8 mouse cellular contexts compared by ENCODE assay signal in genomic region chr16:19907103-19907502, GRCm38 (mm10).
DNase-seq lines count a peak whose midpoint lies in the region; ATAC-seq and TF ChIP-seq lines count a peak whose summit lies in the region.

No protein-coding gene starts in this region.

- H3K4me3 ChIP-seq in forebrain, embryonic 15.5 days: no peak overlapping the region
- H3K4me3 ChIP-seq in forebrain, embryonic 16.5 days (replicated peaks; ENCODE audit: low read length): no peak overlapping the region
- no peak overlapping the region for H3K4me3 ChIP-seq in midbrain, embryonic 11.5 days (ENCODE audit: low read depth, low read length)
- H3K4me3 ChIP-seq in midbrain, embryonic 10.5 days: no peak overlapping the region
- no peak overlapping the region for H3K4me3 ChIP-seq in hindbrain, postnatal 0 days (ENCODE audit: low read length)

- peak; percentile 89 for DNase-seq in midbrain, embryonic 11.5 days (ENCODE audit: low spot score, missing footprints)
- no peak for DNase-seq in midbrain, embryonic 10.5 days (ENCODE audit: low spot score)
- peak; percentile 30 for DNase-seq in adrenal gland, postnatal 14 days
- peak; percentile 62 for DNase-seq in hindbrain, postnatal 0 days (ENCODE audit: low spot score)
- peak; percentile 43 for DNase-seq in lung, postnatal 25 days (ENCODE audit: low spot score)
- DNase-seq in thymus, postnatal 25 days: peak; percentile 75

- no peak overlapping the region for H3K4me2 ChIP-seq in forebrain, embryonic 15.5 days (replicated peaks)
- H3K4me2 ChIP-seq in forebrain, embryonic 16.5 days (ENCODE audit: low read length): no peak overlapping the region
- H3K4me2 ChIP-seq in midbrain, embryonic 11.5 days: no peak overlapping the region
- no peak overlapping the region for H3K4me2 ChIP-seq in hindbrain, postnatal 0 days (ENCODE audit: low read depth, low read length)

- H3K36me3 ChIP-seq in forebrain, embryonic 15.5 days: no peaks in the 10 kb centered on the region
- no peaks in the 10 kb centered on the region for H3K36me3 ChIP-seq in forebrain, embryonic 16.5 days (ENCODE audit: control insufficient read depth, insufficient read depth)
- H3K36me3 ChIP-seq in midbrain, embryonic 11.5 days (ENCODE audit: control insufficient read depth, insufficient read depth, low read length): no peaks in the 10 kb centered on the region
- no peaks in the 10 kb centered on the region for H3K36me3 ChIP-seq in midbrain, embryonic 10.5 days
- H3K36me3 ChIP-seq in hindbrain, postnatal 0 days (ENCODE audit: insufficient read depth, low read length): no peaks in the 10 kb centered on the region

- 43% methylated on average over 2 of the region's 2 CpGs for WGBS in forebrain, embryonic 15.5 days
- 38% methylated on average over 2 of the region's 2 CpGs for WGBS in forebrain, embryonic 16.5 days
- 40% methylated on average over 2 of the region's 2 CpGs for WGBS in midbrain, embryonic 11.5 days
- 43% methylated on average over 2 of the region's 2 CpGs for WGBS in midbrain, embryonic 10.5 days
- WGBS in hindbrain, postnatal 0 days: 41% methylated on average over 2 of the region's 2 CpGs

- H3K27ac ChIP-seq in forebrain, embryonic 15.5 days (replicated peaks): no peak overlapping the region
- no peak overlapping the region for H3K27ac ChIP-seq in forebrain, embryonic 16.5 days (ENCODE audit: low read length)
- H3K27ac ChIP-seq in midbrain, embryonic 11.5 days (ENCODE audit: low read depth, low read length): no peak overlapping the region
- no peak overlapping the region for H3K27ac ChIP-seq in midbrain, embryonic 10.5 days (replicated peaks)
- no peak overlapping the region for H3K27ac ChIP-seq in hindbrain, postnatal 0 days

- TF ChIP-seq CTCF in hindbrain, postnatal 0 days (IDR thresholded peaks at IDR 0.05; ENCODE audit: low read depth): peak; percentile 77

- ATAC-seq in forebrain, embryonic 15.5 days (replicated peaks): 0 out of 2 replicates have a peak, but pooled peaks have one; percentile 58
- no peak for ATAC-seq in forebrain, embryonic 16.5 days
- ATAC-seq in midbrain, embryonic 11.5 days (ENCODE audit: low FRiP score): no peak
- no peak for ATAC-seq in hindbrain, postnatal 0 days

- H3K4me1 ChIP-seq in forebrain, embryonic 15.5 days: no peaks in the 10 kb centered on the region
- H3K4me1 ChIP-seq in forebrain, embryonic 16.5 days (replicated peaks; ENCODE audit: control insufficient read depth, insufficient read depth, low read length): no peaks in the 10 kb centered on the region
- no peaks in the 10 kb centered on the region for H3K4me1 ChIP-seq in midbrain, embryonic 11.5 days (ENCODE audit: control insufficient read depth, insufficient read depth, low read length)
- H3K4me1 ChIP-seq in midbrain, embryonic 10.5 days: no peaks in the 10 kb centered on the region
- H3K4me1 ChIP-seq in hindbrain, postnatal 0 days (ENCODE audit: insufficient read depth, low read length): no peaks in the 10 kb centered on the region

- no peaks in the 10 kb centered on the region for H3K9me3 ChIP-seq in forebrain, embryonic 15.5 days
- H3K9me3 ChIP-seq in forebrain, embryonic 16.5 days (ENCODE audit: control insufficient read depth, low read length): no peaks in the 10 kb centered on the region
- no peaks in the 10 kb centered on the region for H3K9me3 ChIP-seq in midbrain, embryonic 11.5 days (ENCODE audit: control insufficient read depth, low read length)
- no peaks in the 10 kb centered on the region for H3K9me3 ChIP-seq in midbrain, embryonic 10.5 days (replicated peaks)
- H3K9me3 ChIP-seq in hindbrain, postnatal 0 days (ENCODE audit: low read length): no peaks in the 10 kb centered on the region

- no peak overlapping the region for H3K9ac ChIP-seq in forebrain, embryonic 15.5 days (replicated peaks)
- no peak overlapping the region for H3K9ac ChIP-seq in forebrain, embryonic 16.5 days (replicated peaks; ENCODE audit: low read depth, low read length)
- H3K9ac ChIP-seq in midbrain, embryonic 11.5 days (ENCODE audit: low read length): no peak overlapping the region
- H3K9ac ChIP-seq in hindbrain, postnatal 0 days (replicated peaks; ENCODE audit: low read length): no peak overlapping the region

- H3K27me3 ChIP-seq in forebrain, embryonic 15.5 days: no peaks in the 10 kb centered on the region
- no peaks in the 10 kb centered on the region for H3K27me3 ChIP-seq in forebrain, embryonic 16.5 days (replicated peaks; ENCODE audit: control insufficient read depth, insufficient read depth, low read length)
- no peaks in the 10 kb centered on the region for H3K27me3 ChIP-seq in midbrain, embryonic 11.5 days (ENCODE audit: control insufficient read depth, insufficient read depth, low read length)
- H3K27me3 ChIP-seq in midbrain, embryonic 10.5 days (ENCODE audit: low read depth, poor library complexity, severe bottlenecking): no peaks in the 10 kb centered on the region
- no peaks in the 10 kb centered on the region for H3K27me3 ChIP-seq in hindbrain, postnatal 0 days (ENCODE audit: insufficient read depth, low read length)
